Mouse (Mus musculus): Measurements from ENCODE around the gene Ssh2.

- TF ChIP-seq CTCF (IDR thresholded peaks at IDR 0.05; ENCODE audit: insufficient read depth, low read depth, low read length) (no peak), POLR2A (IDR thresholded peaks at IDR 0.05; ENCODE audit: insufficient read depth, low read depth, low read length) (no peak)
Observed at GRCm38 (mm10) chr11:77461856-77462255, 245.8 kb downstream of the Ssh2 start.
